Mouse (Mus musculus) layer of hippocampus, adult 11-12 months (tissue): Measurements from ENCODE around the gene Mat2a.

Experiments
- DNase-seq: peaks from one replicate; pipeline ENCODE4 v3.0.0; 2022; ENCODE audit warnings: low spot score

Gene Mat2a

DNA sequence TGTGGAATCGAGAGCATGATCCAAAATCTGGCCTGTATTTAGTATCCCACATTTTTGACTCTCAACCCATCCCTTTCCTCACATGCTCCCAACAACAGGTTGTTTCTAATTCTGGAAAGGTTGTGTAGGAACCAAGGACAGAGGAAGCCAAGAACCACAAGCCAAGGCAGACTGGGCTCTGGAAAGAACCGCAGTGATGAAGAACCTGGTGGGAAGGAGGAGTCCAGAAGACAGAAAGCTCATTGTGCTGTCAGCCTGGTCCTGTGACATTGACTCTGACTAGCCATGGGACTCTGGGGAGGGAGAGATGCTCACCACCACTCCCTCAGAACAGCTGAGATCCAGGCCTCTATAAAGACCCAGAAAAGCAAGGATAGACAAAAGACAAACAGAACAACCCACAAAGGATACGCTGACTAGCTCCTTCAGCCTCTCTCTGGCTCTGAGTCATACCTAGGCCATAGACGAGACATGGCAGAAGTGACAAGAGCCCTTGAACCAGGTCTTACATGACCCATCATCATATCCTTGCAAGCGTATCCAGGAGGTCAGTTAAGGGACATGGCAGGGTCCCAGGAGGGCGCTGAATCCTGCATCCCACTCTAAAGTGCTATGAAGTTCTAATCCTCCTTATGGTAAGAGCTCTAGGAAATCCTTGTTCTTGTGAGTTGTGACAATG, 56.1 kb downstream of the Mat2a start:
- DNase-seq = no peak
